Mouse (Mus musculus): ENCODE data around the gene Srsf6.
"Not testable (repeated sequence)": the region's sequence is repeated elsewhere in the genome, so short reads cannot be mapped to it uniquely, and the experiment has no call there.

Gene Srsf6

GRCm38 (mm10) chr2:162931123-162931673, at the start of gene Srsf6:
Gene Srsf6, plus strand, starts transcription at chr2:162931528.
- DNase-seq (ENCODE audit: low spot score), result peak; percentile 95

GRCm38 (mm10) chr2:162884101-162884500, 47.2 kb upstream of the Srsf6 start:
- DNase-seq (ENCODE audit: low spot score), result no peak

GRCm38 (mm10) chr2:162887121-162887520, 44.2 kb upstream of the Srsf6 start:
- no peak for DNase-seq (ENCODE audit: low spot score)

GRCm38 (mm10) chr2:162888677-162889076, 42.7 kb upstream of the Srsf6 start:
- DNase-seq (ENCODE audit: low spot score), result peak; percentile 22

- DNase-seq (ENCODE audit: low spot score), result peak; percentile 76
These were observed 42.1 kb upstream of the Srsf6 start for GRCm38 (mm10) chr2:162889191-162889590.

GRCm38 (mm10) chr2:162889731-162890130, 41.6 kb upstream of the Srsf6 start:
- DNase-seq (ENCODE audit: low spot score), result peak; percentile 11

- DNase-seq (ENCODE audit: low spot score), result not testable (repeated sequence)
These were observed 38.3 kb upstream of the Srsf6 start for GRCm38 (mm10) chr2:162892979-162893378.

- not testable (repeated sequence) for DNase-seq (ENCODE audit: low spot score)
These were observed 32.1 kb upstream of the Srsf6 start for GRCm38 (mm10) chr2:162899256-162899655.

GRCm38 (mm10) chr2:162899880-162900589, 31.3 kb upstream of the Srsf6 start:
- no peak for DNase-seq (ENCODE audit: low spot score)

- DNase-seq (ENCODE audit: low spot score), result no peak
These were observed 30.8 kb upstream of the Srsf6 start for GRCm38 (mm10) chr2:162900590-162900916.

GRCm38 (mm10) chr2:162905902-162906301, 25.4 kb upstream of the Srsf6 start:
- no peak for DNase-seq (ENCODE audit: low spot score)

GRCm38 (mm10) chr2:162908052-162908491, 23.3 kb upstream of the Srsf6 start:
- DNase-seq (ENCODE audit: low spot score), result no peak

- no peak for DNase-seq (ENCODE audit: low spot score)
These were observed 17.3 kb upstream of the Srsf6 start for GRCm38 (mm10) chr2:162914040-162914439.

- no peak for DNase-seq (ENCODE audit: low spot score)
These were observed 16.8 kb upstream of the Srsf6 start for GRCm38 (mm10) chr2:162914519-162914918.

- peak; percentile 35 for DNase-seq (ENCODE audit: low spot score)
These were observed 11.4 kb upstream of the Srsf6 start for GRCm38 (mm10) chr2:162919926-162920325.

- DNase-seq (ENCODE audit: low spot score), result peak; percentile 71
These were observed 9.1 kb upstream of the Srsf6 start for GRCm38 (mm10) chr2:162922183-162922582.

- no peak for DNase-seq (ENCODE audit: low spot score)
These were observed 8.5 kb upstream of the Srsf6 start for GRCm38 (mm10) chr2:162922834-162923233.

GRCm38 (mm10) chr2:162924126-162924525, 7.2 kb upstream of the Srsf6 start:
- peak; percentile 64 for DNase-seq (ENCODE audit: low spot score)

- DNase-seq (ENCODE audit: low spot score), result no peak
These were observed 3.3 kb upstream of the Srsf6 start for GRCm38 (mm10) chr2:162927918-162928585.

GRCm38 (mm10) chr2:162929704-162930103, 1.6 kb upstream of the Srsf6 start:
- DNase-seq (ENCODE audit: low spot score), result no peak

GRCm38 (mm10) chr2:162930516-162931122, 709 bp upstream of the Srsf6 start:
- peak; percentile 50 for DNase-seq (ENCODE audit: low spot score)

GRCm38 (mm10) chr2:162931674-162932650, 634 bp downstream of the Srsf6 start:
- DNase-seq (ENCODE audit: low spot score), result peak; percentile 70

All from MN1 (cell line).